Mouse (Mus musculus) CH12.LX (cell line): ENCODE data around the gene Mvk. TPM values are rescaled to one million over a fixed set of nuclear protein-coding genes. Genes with fewer than 3 reads are reported as not detected.

Source experiments
- DNase-seq: peaks from one replicate; pipeline ENCODE4 v3.0.0-alpha.2; 2013; ENCODE audit errors: extremely low read depth
- H3K27ac ChIP-seq: 2 replicates; pipeline ENCODE4 v1.5.1; 2012; ENCODE audit warnings: low read depth, mild to moderate bottlenecking, control low read depth, moderate library complexity; ENCODE audit not compliant: insufficient read depth
- H3K27me3 ChIP-seq: replicated peaks from 2 replicates; pipeline ENCODE3; 2012; ENCODE audit warnings: inconsistent platforms
- H3K36me3 ChIP-seq, 2 experiments: replicated peaks in 1 of 2; 2 replicates each; pipeline versions ENCODE3 to v1.6.1; 2012; ENCODE audit warnings: inconsistent platforms in 1 of 2, low read length in 1 of 2, mild to moderate bottlenecking in 1 of 2, mixed read lengths in 1 of 2, moderate library complexity in 1 of 2; ENCODE audit not compliant: control insufficient read depth in 1 of 2, insufficient read depth in 1 of 2
- H3K4me1 ChIP-seq, 2 experiments: 2 replicates each; pipeline ENCODE4 v1.6.1; 2012; ENCODE audit warnings: inconsistent platforms in 1 of 2, moderate library complexity in 1 of 2; ENCODE audit not compliant: insufficient read depth in 2 of 2, control insufficient read depth in 1 of 2
- H3K4me2 ChIP-seq: 2 replicates; pipeline ENCODE4 v1.6.1; 2012; ENCODE audit warnings: low read depth, mild to moderate bottlenecking, control low read depth; ENCODE audit not compliant: poor library complexity, insufficient read depth, severe bottlenecking
- H3K4me3 ChIP-seq, 3 experiments: fragments of 150-350 bp in 1 of 3; sonication (generic) in 1 of 3; replicated peaks in 1 of 3; 2 replicates each; pipeline versions ENCODE3 to v1.5.1; 2011 to 2012; ENCODE audit warnings: low read depth in 2 of 3, low read length in 2 of 3, mild to moderate bottlenecking in 2 of 3, moderate library complexity in 2 of 3, control low read depth in 1 of 3, improper control_type of control experiment in 1 of 3, inconsistent platforms in 1 of 3, mixed read lengths in 1 of 3; ENCODE audit not compliant: poor library complexity in 1 of 3
- H3K79me2 ChIP-seq: replicated peaks from 2 replicates; pipeline ENCODE4 v1.6.1; 2012; ENCODE audit warnings: mild to moderate bottlenecking, moderate library complexity; ENCODE audit not compliant: control insufficient read depth, poor library complexity, insufficient read depth, severe bottlenecking; ENCODE audit errors: extremely low read depth
- H3K9ac ChIP-seq: 2 replicates; pipeline ENCODE4 v1.6.1; 2012; ENCODE audit warnings: low read depth, mild to moderate bottlenecking, control low read depth, moderate library complexity; ENCODE audit not compliant: insufficient read depth
- H3K9me3 ChIP-seq: replicated peaks from 2 replicates; pipeline ENCODE3; 2012; ENCODE audit warnings: low read length, inconsistent platforms, mixed read lengths
- BHLHE40 ChIP-seq: IDR thresholded peaks from 2 replicates; pipeline ENCODE4 v1.6.1; 2011; ENCODE audit warnings: mild to moderate bottlenecking, low read depth, low read length, improper control_type of control experiment
- CHD1 ChIP-seq: IDR thresholded peaks from 2 replicates; pipeline ENCODE4 v1.6.1; 2012; ENCODE audit warnings: low read depth, low read length, improper control_type of control experiment, inconsistent platforms
- CTCF ChIP-seq, 2 experiments: IDR thresholded peaks in 1 of 2; conservative IDR thresholded peaks in 1 of 2; 2 replicates each; pipeline ENCODE4 v1.5.1; 2011 to 2012; ENCODE audit warnings: low read depth in 2 of 2, low read length in 2 of 2, improper control_type of control experiment in 1 of 2, inconsistent platforms in 1 of 2, mild to moderate bottlenecking in 1 of 2, moderate library complexity in 1 of 2
- E2F4 ChIP-seq: IDR thresholded peaks from 2 replicates; pipeline ENCODE4 v1.6.1; 2011; ENCODE audit warnings: low read depth, low read length, improper control_type of control experiment; ENCODE audit not compliant: insufficient replicate concordance
- ELF1 ChIP-seq: IDR thresholded peaks from 2 replicates; pipeline ENCODE4 v1.6.1; 2014; ENCODE audit warnings: low read depth, mild to moderate bottlenecking, inconsistent platforms, low read length, improper control_type of control experiment
- ETS1 ChIP-seq: conservative IDR thresholded peaks from 2 replicates; pipeline ENCODE4 v1.6.1; 2012; ENCODE audit warnings: low read depth, mild to moderate bottlenecking, inconsistent platforms, low read length, improper control_type of control experiment, moderate library complexity
- HCFC1 ChIP-seq: IDR thresholded peaks from 2 replicates; pipeline ENCODE4 v1.6.1; 2012; ENCODE audit warnings: low read depth, mild to moderate bottlenecking, inconsistent platforms, low read length, improper control_type of control experiment
- IRF4 ChIP-seq: IDR thresholded peaks from 2 replicates; pipeline ENCODE4 v1.6.1; 2014; ENCODE audit warnings: low read depth, mild to moderate bottlenecking, inconsistent platforms, low read length, improper control_type of control experiment
- JUN ChIP-seq: IDR thresholded peaks from 2 replicates; pipeline ENCODE4 v1.6.1; 2011; ENCODE audit warnings: low read depth, mild to moderate bottlenecking, low read length, improper control_type of control experiment, moderate library complexity; ENCODE audit not compliant: insufficient read depth
- MAX ChIP-seq: IDR thresholded peaks from 2 replicates; pipeline ENCODE4 v1.6.1; 2011; ENCODE audit warnings: low read length, improper control_type of control experiment
- MAZ ChIP-seq: IDR thresholded peaks from 2 replicates; pipeline ENCODE4 v1.6.1; 2012; ENCODE audit warnings: low read depth, mild to moderate bottlenecking, inconsistent platforms, low read length, improper control_type of control experiment, moderate library complexity
- MEF2A ChIP-seq: IDR thresholded peaks from 2 replicates; pipeline ENCODE4 v1.6.1; 2014; ENCODE audit warnings: low read depth, mild to moderate bottlenecking, inconsistent platforms, low read length, improper control_type of control experiment, borderline replicate concordance
- MXI1 ChIP-seq: IDR thresholded peaks from 2 replicates; pipeline ENCODE4 v1.6.1; 2011; ENCODE audit warnings: mild to moderate bottlenecking, low read depth, low read length, improper control_type of control experiment
- MYC ChIP-seq: IDR thresholded peaks from 2 replicates; pipeline ENCODE4 v1.6.1; 2011; ENCODE audit warnings: low read depth, mild to moderate bottlenecking, improper control_type of control experiment, low read length
- NELFE ChIP-seq: IDR thresholded peaks from 2 replicates; pipeline ENCODE4 v1.6.1; 2011; ENCODE audit warnings: low read depth, low read length, improper control_type of control experiment
- PAX5 ChIP-seq: IDR thresholded peaks from 2 replicates; pipeline ENCODE4 v1.6.1; 2012; ENCODE audit warnings: low read length, inconsistent platforms, mixed read lengths
- RAD21 ChIP-seq: IDR thresholded peaks from 2 replicates; pipeline ENCODE4 v1.6.1; 2011; ENCODE audit warnings: low read depth, mild to moderate bottlenecking, low read length, improper control_type of control experiment, moderate library complexity
- SIN3A ChIP-seq: IDR thresholded peaks from 2 replicates; pipeline ENCODE4 v1.6.1; 2012; ENCODE audit warnings: low read length, improper control_type of control experiment, inconsistent platforms
- SMC3 ChIP-seq: IDR thresholded peaks from 2 replicates; pipeline ENCODE4 v1.6.1; 2011; ENCODE audit warnings: low read depth, low read length, improper control_type of control experiment
- TBP ChIP-seq: conservative IDR thresholded peaks from 2 replicates; pipeline ENCODE4 v1.6.1; 2011; ENCODE audit warnings: low read depth, low read length, improper control_type of control experiment
- TCF12 ChIP-seq: IDR thresholded peaks from 2 replicates; pipeline ENCODE4 v1.6.1; 2014; ENCODE audit warnings: low read depth, mild to moderate bottlenecking, inconsistent platforms, low read length, improper control_type of control experiment
- USF2 ChIP-seq: conservative IDR thresholded peaks from 2 replicates; pipeline ENCODE4 v1.6.1; 2011; ENCODE audit warnings: low read depth, low read length, improper control_type of control experiment
- ZC3H11A ChIP-seq: IDR thresholded peaks from 2 replicates; pipeline ENCODE4 v1.6.1; 2012; ENCODE audit warnings: low read depth, mild to moderate bottlenecking, inconsistent platforms, low read length, improper control_type of control experiment
- ZKSCAN1 ChIP-seq: IDR thresholded peaks from 2 replicates; pipeline ENCODE4 v1.6.1; 2012; ENCODE audit warnings: low read depth, inconsistent platforms, low read length, improper control_type of control experiment, borderline replicate concordance
- ZMIZ1 ChIP-seq: IDR thresholded peaks from 2 replicates; pipeline ENCODE4 v1.6.1; 2012; ENCODE audit warnings: low read depth, mild to moderate bottlenecking, inconsistent platforms, low read length, improper control_type of control experiment
- ZNF384 ChIP-seq: IDR thresholded peaks from 2 replicates; pipeline ENCODE4 v1.6.1; 2012; ENCODE audit warnings: low read depth, low read length, improper control_type of control experiment, inconsistent platforms
- dilution Hi-C: fragments of 300-500 bp; cut with MboI; formaldehyde crosslinking; loops from 2 replicates; pipeline ENCODE4 v1.14.3; 2020; ENCODE audit warnings: low sequenced_read_pairs; ENCODE audit not compliant: extremely low pct_unique_long_range_greater_than_20kb, extremely low pct_ligation_motif_present
- in situ Hi-C: fragments of 300-500 bp; cut with MboI; formaldehyde crosslinking; loops from 3 replicates; pipeline ENCODE4 v1.14.3; 2019; ENCODE audit warnings: low sequenced_read_pairs, low pct_ligation_motif_present, low pct_unique_long_range_greater_than_20kb, mixed read lengths
- polyA plus RNA-seq: library from polyadenylated mRNA; unstranded; fragments of >175 nt; gene quantifications from 2 replicates; pipeline ENCODE4 v1.2.1, GENCODE M21; 2012; ENCODE audit warnings: low read depth; ENCODE audit not compliant: insufficient read length
- total RNA-seq, 2 experiments: library from RNA; depleted of rRNA; stranded (reverse); fragments of 300-350 nt in 1 of 2; fragments of >200 nt in 1 of 2; gene quantifications; 2 replicates each; pipeline ENCODE4 v1.2.3; 2012 to 2014

Gene Mvk
- total and polyA plus RNA-seq, 3 experiments = 21.0 to 27.9 (median 24.2) TPM

DNA sequence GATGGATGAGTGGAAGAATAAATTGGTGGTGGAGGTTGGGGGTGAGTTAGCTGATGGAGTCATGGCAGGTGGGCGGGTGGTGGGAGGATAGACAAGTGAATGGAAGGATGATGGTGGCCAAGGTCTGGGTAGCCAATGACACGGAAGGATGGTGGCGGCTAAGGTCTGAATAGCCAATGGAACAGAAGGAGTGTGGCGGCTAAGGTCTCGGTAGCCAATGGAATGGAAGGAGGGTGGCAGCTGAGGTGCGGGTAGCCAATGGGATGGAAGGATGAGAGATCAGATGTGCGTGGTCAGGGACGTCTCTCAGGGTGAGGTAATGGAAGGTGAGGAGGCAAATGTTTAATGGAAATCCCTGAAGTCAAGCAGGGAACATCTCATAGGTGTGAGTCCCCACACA, 46.2 kb downstream of the Mvk start:
- DNase-seq = no peak
- TF ChIP-seq MEF2A (no peak), ZC3H11A (no peak), HCFC1 (no peak), NELFE (no peak), CTCF (conservative IDR thresholded peaks at IDR 0.05 in 1 of 2, IDR thresholded peaks at IDR 0.05 in 1 of 2; ENCODE audit: low read depth in 2 of 2, low read length in 2 of 2) (no peak), MXI1 (no peak)
- TF ChIP-seq, all 38 proteins: peak for 0

DNA sequence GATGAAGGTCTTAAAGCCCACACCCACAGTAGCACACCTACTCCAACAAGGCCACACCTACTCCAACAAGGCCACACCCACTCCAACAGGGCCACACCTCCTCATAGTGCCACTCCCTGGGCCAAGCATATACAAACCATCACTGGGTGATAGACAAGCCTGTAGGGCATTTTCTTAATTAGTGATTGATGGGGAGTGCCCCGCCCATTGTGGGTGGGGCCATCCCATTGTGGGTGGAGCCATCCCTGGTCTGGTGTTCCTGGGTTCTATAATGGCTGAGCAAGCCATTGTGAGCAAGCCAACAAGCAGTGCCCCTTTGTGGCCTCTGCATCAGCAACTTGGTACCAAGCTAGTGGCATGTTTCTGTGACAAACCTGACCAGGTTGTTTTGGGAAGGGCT, 50.7 kb downstream of the Mvk start:
- in situ Hi-C loops = no loop called here
- Histone ChIP-seq H3K4me2 (no peak overlapping the region), H3K4me3 (no peak overlapping the region), H3K9ac (no peak overlapping the region), H3K36me3 (no peaks in the 10 kb centered on the region), H3K79me2 (no peaks in the 10 kb centered on the region), H3K27ac (no peak overlapping the region), H3K9me3 (peaks cover 22% of the 10 kb centered on the region), H3K4me1 (no peaks in the 10 kb centered on the region; a peak in 1 of 4 replicates), H3K27me3 (peaks cover 32% of the 10 kb centered on the region)
- DNase-seq = no peak
- TF ChIP-seq ZC3H11A = no peak
- no peak for TF ChIP-seq TCF12
- no peak for TF ChIP-seq JUN
- TF ChIP-seq SIN3A = no peak
- TF ChIP-seq IRF4 = no peak
- TF ChIP-seq HCFC1 = no peak
- no peak for TF ChIP-seq ZMIZ1
- TF ChIP-seq CTCF (conservative IDR thresholded peaks at IDR 0.05 in 1 of 2, IDR thresholded peaks at IDR 0.05 in 1 of 2; ENCODE audit: low read depth in 2 of 2, low read length in 2 of 2) = no peak
- TF ChIP-seq ZKSCAN1 = no peak
- no peak for TF ChIP-seq TBP
- TF ChIP-seq MXI1 = no peak
- dilution Hi-C loops = no loop called here

More for the DNA sequence above, 46.2 kb downstream of the Mvk start:
- Histone ChIP-seq H3K79me2 (no peaks in the 10 kb centered on the region), H3K27ac (no peak overlapping the region), H3K4me3 (no peak overlapping the region), H3K9me3 (peaks cover 13% of the 10 kb centered on the region), H3K4me2 (no peak overlapping the region), H3K27me3 (peaks cover 30% of the 10 kb centered on the region), H3K36me3 (no peaks in the 10 kb centered on the region), H3K9ac (no peak overlapping the region), H3K4me1 (no peaks in the 10 kb centered on the region; a peak in 1 of 4 replicates)
- in situ Hi-C loops (no loop called here), dilution Hi-C loops (no loop called here)

DNA sequence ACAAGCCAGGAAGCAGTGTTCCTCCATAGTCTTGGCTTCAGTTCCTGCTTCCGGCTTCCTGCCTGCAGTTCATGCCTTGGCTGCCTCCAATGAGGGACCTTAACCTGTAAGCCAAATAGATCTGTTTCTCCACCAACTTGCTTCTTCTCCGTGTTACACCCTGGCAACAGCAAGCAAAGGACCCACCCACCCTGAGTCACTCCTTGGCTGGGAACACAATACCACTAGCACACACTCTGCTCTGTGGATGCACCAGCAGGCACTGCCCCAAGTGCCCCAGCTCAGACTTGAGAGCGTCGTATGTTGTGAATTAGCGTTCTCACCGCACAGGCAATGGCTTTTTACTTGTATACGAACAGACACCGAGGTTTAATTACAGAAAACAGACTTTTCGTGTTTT, 57.2 kb downstream of the Mvk start:
- Histone ChIP-seq H3K4me2 (no peak overlapping the region), H3K36me3 (no peaks in the 10 kb centered on the region), H3K27ac (no peak overlapping the region), H3K9me3 (peaks cover 8% of the 10 kb centered on the region), H3K9ac (no peak overlapping the region), H3K79me2 (no peaks in the 10 kb centered on the region), H3K4me1 (peaks cover 0 to 9% of the 10 kb centered on the region in 2 experiments; a peak in 2 of 4 replicates), H3K4me3 (no peak overlapping the region), H3K27me3 (peaks cover 51% of the 10 kb centered on the region)
- no peak for TF ChIP-seq MAZ
- no peak for TF ChIP-seq MYC
- TF ChIP-seq ETS1 = no peak
- TF ChIP-seq ELF1 = no peak
- TF ChIP-seq MEF2A = no peak
- no peak for TF ChIP-seq PAX5
- no peak for TF ChIP-seq USF2
- TF ChIP-seq SMC3 = no peak
- TF ChIP-seq CHD1 = no peak
- TF ChIP-seq IRF4 = no peak
- TF ChIP-seq BHLHE40 = no peak
- TF ChIP-seq JUN = no peak
- no peak for TF ChIP-seq MAX
- no peak for TF ChIP-seq RAD21
- TF ChIP-seq NELFE = no peak
- no peak for TF ChIP-seq E2F4
- no peak for TF ChIP-seq ZNF384
- TF ChIP-seq ZKSCAN1 = no peak
- in situ Hi-C loops (no loop called here), dilution Hi-C loops (no loop called here)
- no peak for DNase-seq
